Mouse (Mus musculus): ENCODE measurements around the gene Ubxn10. TPM values are rescaled to one million over a fixed set of nuclear protein-coding genes. Genes with fewer than 3 reads are reported as not detected.

Ubxn10 gene
- total and polyA plus RNA-seq, 2 experiments from 2014 or later, result 3.1 to 6.9 TPM

DNA sequence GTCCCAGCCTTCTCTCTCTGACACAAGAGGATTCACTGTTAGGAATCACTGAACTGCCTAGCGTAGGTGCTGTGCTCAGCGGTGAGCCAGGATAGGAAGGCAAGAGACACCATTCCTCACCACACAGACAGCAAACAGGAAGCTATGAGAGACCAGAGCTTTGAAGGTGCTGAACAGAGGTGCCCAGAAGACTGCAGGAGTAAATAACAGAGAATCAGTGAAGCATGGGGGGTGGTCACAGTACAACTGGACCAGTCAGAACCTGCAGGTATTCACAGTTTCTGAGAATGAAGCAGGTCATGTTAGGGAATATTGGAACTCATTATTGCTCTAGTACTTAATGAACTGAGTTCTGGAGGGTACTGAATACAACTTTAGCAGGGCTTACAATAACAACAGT lies 38.7 kb downstream of the Ubxn10 start:
- no peak overlapping the region for H3K9ac ChIP-seq (replicated peaks; ENCODE audit: low read length)
- no peak overlapping the region for H3K4me2 ChIP-seq (ENCODE audit: low read depth, low read length)
- no peak overlapping the region for H3K27ac ChIP-seq
- H3K4me1 ChIP-seq (ENCODE audit: insufficient read depth, low read length), result peaks cover 7% of the 10 kb centered on the region; the same call in 1 of the 2 replicates
- no peak for DNase-seq (ENCODE audit: low spot score)
- ATAC-seq, result no peak
- H3K27me3 ChIP-seq (ENCODE audit: insufficient read depth, low read length), result no peaks in the 10 kb centered on the region
- no peak for TF ChIP-seq CTCF (IDR thresholded peaks at IDR 0.05; ENCODE audit: low read depth)
- 59% methylated on average over 2 of the region's 2 CpGs for WGBS
- H3K4me3 ChIP-seq (ENCODE audit: low read length), result no peak overlapping the region
- no peaks in the 10 kb centered on the region for H3K36me3 ChIP-seq (ENCODE audit: insufficient read depth, low read length)
- H3K9me3 ChIP-seq (ENCODE audit: low read length), result no peaks in the 10 kb centered on the region

DNA sequence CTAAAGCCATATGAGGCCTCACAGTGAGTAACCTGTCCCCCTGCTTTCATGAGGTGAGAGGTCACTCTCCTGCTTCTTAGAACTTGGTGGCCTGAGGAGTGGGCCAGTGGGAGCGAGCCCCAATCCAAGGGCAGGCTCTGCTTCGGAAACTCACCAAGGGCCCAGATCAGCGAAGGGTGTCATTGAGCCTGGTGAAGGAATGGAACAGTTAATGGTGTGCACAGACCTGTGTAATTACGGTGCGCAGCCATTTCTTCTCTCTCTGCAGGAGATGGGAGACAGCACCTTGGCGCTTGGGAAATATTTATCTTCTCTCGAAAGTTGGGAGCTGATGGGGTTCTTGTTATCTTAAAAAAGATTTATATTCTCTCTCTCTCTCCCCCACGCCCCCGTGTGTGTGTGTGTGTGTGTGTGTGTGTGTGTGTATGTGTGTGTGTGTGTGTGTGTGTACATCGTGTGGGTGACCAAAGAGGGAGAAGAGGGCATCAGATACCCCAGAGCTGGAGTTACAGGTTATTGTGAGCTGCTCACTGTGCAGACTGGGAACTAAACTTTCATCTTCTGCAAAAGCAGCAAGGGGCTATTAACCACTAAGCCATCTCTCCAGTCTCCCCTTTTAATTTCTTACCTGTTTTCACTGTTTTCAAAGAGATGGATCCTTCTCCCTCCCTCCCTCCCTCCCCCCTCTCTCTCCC lies 39.7 kb downstream of the Ubxn10 start:
- no peak overlapping the region for H3K9ac ChIP-seq (replicated peaks; ENCODE audit: low read length)
- H3K27me3 ChIP-seq (ENCODE audit: insufficient read depth, low read length), result no peaks in the 10 kb centered on the region
- no peaks in the 10 kb centered on the region for H3K36me3 ChIP-seq (ENCODE audit: insufficient read depth, low read length)
- no peaks in the 10 kb centered on the region for H3K9me3 ChIP-seq (ENCODE audit: low read length)
- no peak overlapping the region for H3K4me3 ChIP-seq (ENCODE audit: low read length)
- no peak overlapping the region for H3K4me2 ChIP-seq (ENCODE audit: low read depth, low read length)
- H3K4me1 ChIP-seq (ENCODE audit: insufficient read depth, low read length), result peaks cover 14% of the 10 kb centered on the region; the same call in 1 of the 2 replicates
- H3K27ac ChIP-seq, result no peak overlapping the region
- no peak for ATAC-seq
- WGBS, result 42% methylated on average over 10 of the region's 10 CpGs
- no peak for DNase-seq (ENCODE audit: low spot score)
- TF ChIP-seq CTCF (IDR thresholded peaks at IDR 0.05; ENCODE audit: low read depth), result no peak

DNA sequence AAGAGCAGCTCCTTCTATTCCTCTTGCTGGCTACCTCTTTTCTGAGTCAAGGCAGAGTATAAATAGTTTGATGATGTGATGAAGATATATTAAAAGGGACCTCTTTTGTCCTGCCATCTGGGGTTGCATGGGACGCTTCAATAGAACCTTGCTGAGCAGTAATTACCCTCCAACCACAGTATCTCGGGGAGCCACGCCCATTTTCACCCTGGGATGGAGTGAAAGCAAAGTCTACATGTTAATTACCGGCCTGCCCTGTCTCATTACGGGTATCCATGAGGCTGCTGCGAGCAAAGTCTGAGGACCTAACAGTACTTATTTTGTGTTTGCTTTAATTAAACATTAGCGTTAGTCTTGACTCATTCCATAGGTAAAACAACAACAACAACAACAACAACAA lies 40.2 kb downstream of the Ubxn10 start:
- DNase-seq (ENCODE audit: low spot score), result no peak
- Histone ChIP-seq H3K36me3 (ENCODE audit: insufficient read depth, low read length) (no peaks in the 10 kb centered on the region), H3K27ac (no peak overlapping the region), H3K4me3 (ENCODE audit: low read length) (no peak overlapping the region), H3K27me3 (ENCODE audit: insufficient read depth, low read length) (no peaks in the 10 kb centered on the region), H3K9ac (replicated peaks; ENCODE audit: low read length) (no peak overlapping the region), H3K4me1 (ENCODE audit: insufficient read depth, low read length) (peaks cover 14% of the 10 kb centered on the region; the same call in 1 of the 2 replicates), H3K9me3 (ENCODE audit: low read length) (no peaks in the 10 kb centered on the region), H3K4me2 (ENCODE audit: low read depth, low read length) (no peak overlapping the region)
- ATAC-seq, result no peak
- WGBS, result 17% methylated on average over 7 of the region's 7 CpGs
- no peak for TF ChIP-seq CTCF (IDR thresholded peaks at IDR 0.05; ENCODE audit: low read depth)

DNA sequence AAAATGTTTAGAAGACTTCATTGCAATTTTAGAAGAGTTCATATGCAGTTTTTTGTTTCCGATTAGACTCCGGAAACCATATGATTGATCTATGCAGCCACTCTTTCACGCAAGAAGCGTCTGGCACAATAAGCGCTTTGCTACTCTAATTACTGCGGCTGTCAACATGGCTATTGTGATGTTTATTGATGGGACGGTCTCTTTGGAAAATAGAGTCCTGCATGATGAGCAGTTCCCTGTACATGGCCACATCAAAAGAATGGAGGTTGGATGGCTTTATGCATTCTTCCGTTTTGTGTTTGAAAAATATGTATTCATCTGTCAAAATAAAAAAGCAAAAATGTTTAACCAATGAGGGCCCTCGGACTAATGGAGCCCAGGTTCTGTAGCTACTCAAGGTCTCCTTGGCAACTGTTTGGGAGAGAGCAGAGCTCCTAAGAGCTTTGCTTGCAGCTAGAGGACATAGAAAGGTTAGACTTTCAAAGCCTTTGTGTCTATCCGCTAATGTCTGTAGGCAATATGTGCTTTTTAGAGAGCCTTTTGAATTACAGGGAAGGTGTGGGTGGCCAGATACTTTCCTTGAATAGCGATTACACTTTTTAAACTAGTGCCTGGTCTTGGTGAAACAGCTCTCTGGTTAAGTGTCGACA lies 43.8 kb downstream of the Ubxn10 start:
- H3K4me3 ChIP-seq (ENCODE audit: low read length), result no peak overlapping the region

DNA sequence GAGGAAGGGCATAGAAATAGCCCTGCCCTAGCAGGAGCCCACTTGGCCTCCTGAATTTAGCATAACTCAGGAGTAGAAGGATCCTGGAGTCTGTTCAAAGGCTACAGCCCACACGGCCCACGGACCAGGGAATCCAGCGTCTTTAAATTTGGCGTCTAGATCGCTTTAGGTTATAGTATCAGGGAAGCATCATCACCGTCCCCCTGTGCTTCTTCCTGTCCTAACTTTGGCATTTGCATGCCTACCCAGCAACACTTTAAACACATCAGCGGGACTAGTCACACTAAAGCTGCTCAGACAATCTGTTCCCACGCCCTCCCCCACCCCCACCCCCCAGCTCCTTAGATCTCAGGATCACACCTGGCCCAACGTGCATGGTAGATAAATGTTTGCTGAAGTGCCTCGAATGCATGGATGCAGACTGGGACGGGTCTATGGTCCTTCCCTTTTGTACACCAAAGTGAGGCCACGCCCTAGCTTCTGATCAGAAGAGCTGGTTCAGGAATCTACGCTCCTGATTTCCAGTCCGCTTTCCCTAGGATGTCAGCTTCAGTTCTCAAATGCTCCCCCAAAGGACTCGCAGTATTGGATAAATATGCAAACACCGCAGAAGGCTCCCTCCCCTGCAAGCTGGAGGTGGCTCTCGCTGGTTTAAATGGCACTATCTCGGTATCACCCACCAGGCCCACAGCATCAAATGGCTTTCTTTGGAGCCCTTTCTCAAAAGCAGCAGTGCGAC lies 45.4 kb downstream of the Ubxn10 start:
- no peak for ATAC-seq
- 17% methylated on average over 19 of the region's 19 CpGs for WGBS
- Histone ChIP-seq H3K4me2 (ENCODE audit: low read depth, low read length) (no peak overlapping the region), H3K27me3 (ENCODE audit: insufficient read depth, low read length) (no peaks in the 10 kb centered on the region), H3K4me3 (ENCODE audit: low read length) (no peak overlapping the region), H3K4me1 (ENCODE audit: insufficient read depth, low read length) (peaks cover 29% of the 10 kb centered on the region), H3K27ac (no peak overlapping the region), H3K9ac (replicated peaks; ENCODE audit: low read length) (no peak overlapping the region), H3K9me3 (ENCODE audit: low read length) (no peaks in the 10 kb centered on the region), H3K36me3 (ENCODE audit: insufficient read depth, low read length) (no peaks in the 10 kb centered on the region)
- TF ChIP-seq CTCF (IDR thresholded peaks at IDR 0.05; ENCODE audit: low read depth), result no peak
- DNase-seq (ENCODE audit: low spot score), result peak; percentile 12

More for the DNA sequence above, 43.8 kb downstream of the Ubxn10 start:
- Histone ChIP-seq H3K36me3 (ENCODE audit: insufficient read depth, low read length) (no peaks in the 10 kb centered on the region), H3K27me3 (ENCODE audit: insufficient read depth, low read length) (no peaks in the 10 kb centered on the region), H3K27ac (0 out of 2 replicates have a peak overlapping the region, but pooled peaks have one; percentile 5), H3K4me2 (ENCODE audit: low read depth, low read length) (no peak overlapping the region), H3K4me1 (ENCODE audit: insufficient read depth, low read length) (peaks cover 29% of the 10 kb centered on the region), H3K9me3 (ENCODE audit: low read length) (no peaks in the 10 kb centered on the region), H3K9ac (replicated peaks; ENCODE audit: low read length) (no peak overlapping the region)
- peak; percentile 46 for DNase-seq (ENCODE audit: low spot score)
- 19% methylated on average over 12 of the region's 12 CpGs for WGBS
- ATAC-seq, result peak; percentile 55; the same call in 1 of the 2 replicates
- TF ChIP-seq CTCF (IDR thresholded peaks at IDR 0.05; ENCODE audit: low read depth), result no peak

DNA sequence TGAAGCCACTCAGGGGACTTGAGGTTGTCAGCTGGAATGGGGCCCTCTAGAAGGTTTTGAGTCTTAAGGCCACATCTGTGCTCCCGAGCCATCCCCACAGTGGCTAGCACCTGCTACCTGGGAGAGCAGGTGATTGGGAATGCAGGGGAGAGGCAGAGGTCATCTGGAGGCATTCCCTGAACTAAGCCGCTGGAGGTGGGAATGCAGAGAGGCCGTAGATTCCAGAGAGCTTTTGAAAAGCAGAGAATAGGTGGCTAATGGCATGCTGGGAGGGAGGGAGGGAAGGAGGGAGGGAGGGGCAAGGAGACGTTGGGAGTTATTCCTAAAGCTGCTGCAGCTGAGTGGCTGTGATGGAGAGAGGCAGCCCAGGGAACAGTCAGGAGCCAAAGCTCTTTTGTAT lies 46.4 kb downstream of the Ubxn10 start:
- ATAC-seq (no peak), DNase-seq (ENCODE audit: low spot score) (no peak)
- Histone ChIP-seq H3K27me3 (ENCODE audit: insufficient read depth, low read length) (no peaks in the 10 kb centered on the region), H3K9ac (replicated peaks; ENCODE audit: low read length) (no peak overlapping the region), H3K27ac (no peak overlapping the region), H3K4me1 (ENCODE audit: insufficient read depth, low read length) (peaks cover 29% of the 10 kb centered on the region), H3K4me2 (ENCODE audit: low read depth, low read length) (no peak overlapping the region), H3K9me3 (ENCODE audit: low read length) (no peaks in the 10 kb centered on the region), H3K36me3 (ENCODE audit: insufficient read depth, low read length) (no peaks in the 10 kb centered on the region), H3K4me3 (ENCODE audit: low read length) (no peak overlapping the region)
- WGBS, result 13% methylated on average over 4 of the region's 4 CpGs
- no peak for TF ChIP-seq CTCF (IDR thresholded peaks at IDR 0.05; ENCODE audit: low read depth)

Data from hindbrain, postnatal 0 days (tissue).